Mouse (Mus musculus) ovary, adult 18-20 months (tissue): ENCODE measurements around the gene Gm20388.

Source experiments
- DNase-seq: peaks from one replicate; pipeline ENCODE4 v3.0.0; 2022; ENCODE audit warnings: low spot score, mixed read lengths

Gene Gm20388

GRCm38 (mm10) chr8:123652641-123653040 lies 3742.0 kb downstream of the Gm20388 start:
- no peak for DNase-seq

DNA sequence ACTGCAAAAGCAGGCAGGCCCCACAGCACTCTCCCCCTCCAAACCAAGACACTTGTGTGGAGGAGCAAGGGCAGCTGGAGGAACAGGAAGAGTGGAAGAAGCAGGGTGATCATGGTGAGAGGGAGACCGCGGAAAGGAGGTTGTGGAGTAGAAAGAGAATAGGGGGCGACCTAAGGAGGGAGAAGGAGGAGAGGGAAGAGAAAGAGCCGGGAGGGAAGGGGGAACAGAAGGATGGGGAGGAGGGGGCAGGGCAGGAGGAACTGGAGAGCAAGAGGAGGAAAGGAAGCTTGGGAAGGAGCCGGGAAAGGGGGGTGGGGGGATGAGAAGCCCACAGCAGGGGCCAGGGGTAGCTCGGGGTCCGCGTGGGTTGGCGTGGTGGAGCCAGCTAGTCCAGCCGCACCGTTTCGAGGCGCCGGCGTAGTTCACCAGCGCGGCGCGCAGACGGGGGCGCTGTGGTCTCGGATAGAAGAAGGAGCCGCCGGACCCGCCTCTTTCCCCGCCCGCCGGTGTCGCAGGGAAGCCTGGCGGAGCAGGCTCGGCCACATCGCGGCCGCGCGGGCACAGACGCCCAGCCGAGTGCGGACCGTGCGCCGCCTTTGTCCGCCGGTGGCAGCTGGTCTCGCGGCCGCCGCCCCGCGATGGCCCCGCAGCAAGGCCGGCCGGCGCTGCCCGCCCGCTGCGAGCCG lies 3742.8 kb downstream of the Gm20388 start, which contains the start of gene Rhou:
Rhou (plus strand) TSS at position 622 of the 686 bp plus-strand sequence.
- DNase-seq: peak; percentile 87

DNA sequence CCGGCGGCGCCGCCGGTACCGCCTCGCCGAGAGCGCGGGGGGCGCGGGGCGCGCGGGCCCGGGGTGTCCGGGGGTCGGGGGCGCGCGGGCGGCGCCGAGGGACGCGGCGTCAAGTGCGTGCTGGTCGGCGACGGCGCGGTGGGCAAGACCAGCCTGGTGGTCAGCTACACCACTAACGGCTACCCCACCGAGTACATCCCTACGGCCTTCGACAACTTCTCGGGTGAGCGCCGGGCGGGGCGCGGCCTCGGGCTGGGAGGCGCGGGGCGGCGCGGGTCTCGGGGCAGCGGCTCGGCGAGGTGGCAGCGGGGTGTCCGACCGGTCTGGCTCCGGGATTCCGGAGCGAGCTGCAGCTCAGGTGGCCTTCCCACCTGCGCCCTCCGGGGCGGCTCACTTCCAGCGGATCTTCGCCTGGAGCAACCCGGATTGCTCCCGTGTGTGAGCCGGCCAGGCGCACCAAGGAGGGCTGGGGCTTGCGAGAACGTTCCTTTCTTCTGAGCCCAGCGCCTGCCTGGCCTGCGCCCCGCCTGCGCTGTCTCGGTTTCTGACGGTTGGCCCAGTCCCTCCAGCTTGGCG lies 3743.4 kb downstream of the Gm20388 start:
- peak; percentile 39 for DNase-seq

GRCm38 (mm10) chr8:123654763-123655162 lies 3744.1 kb downstream of the Gm20388 start:
- no peak for DNase-seq

- peak; percentile 43 for DNase-seq
Observed at GRCm38 (mm10) chr8:123655351-123655779, 3744.7 kb downstream of the Gm20388 start.

DNA sequence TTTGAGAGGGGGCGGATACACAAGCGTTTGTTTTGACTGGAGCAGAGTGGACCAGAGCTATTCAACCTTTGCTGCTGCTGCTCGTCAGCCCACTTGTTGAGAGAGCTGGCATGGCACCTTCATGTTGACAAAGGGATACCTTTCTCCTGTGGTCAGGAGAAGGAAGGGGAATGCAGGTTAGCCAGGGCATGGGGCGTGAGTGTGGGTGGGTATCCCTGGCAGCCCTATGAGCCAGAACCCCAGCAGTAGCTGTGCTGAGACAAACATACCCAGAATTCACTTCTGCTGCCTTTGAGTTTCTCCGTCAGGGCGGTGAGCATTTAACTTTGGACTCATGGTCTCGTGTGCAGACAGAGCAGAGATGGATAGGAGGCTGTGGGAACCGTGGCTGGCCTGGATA lies 3747.2 kb downstream of the Gm20388 start:
- DNase-seq: no peak

DNA sequence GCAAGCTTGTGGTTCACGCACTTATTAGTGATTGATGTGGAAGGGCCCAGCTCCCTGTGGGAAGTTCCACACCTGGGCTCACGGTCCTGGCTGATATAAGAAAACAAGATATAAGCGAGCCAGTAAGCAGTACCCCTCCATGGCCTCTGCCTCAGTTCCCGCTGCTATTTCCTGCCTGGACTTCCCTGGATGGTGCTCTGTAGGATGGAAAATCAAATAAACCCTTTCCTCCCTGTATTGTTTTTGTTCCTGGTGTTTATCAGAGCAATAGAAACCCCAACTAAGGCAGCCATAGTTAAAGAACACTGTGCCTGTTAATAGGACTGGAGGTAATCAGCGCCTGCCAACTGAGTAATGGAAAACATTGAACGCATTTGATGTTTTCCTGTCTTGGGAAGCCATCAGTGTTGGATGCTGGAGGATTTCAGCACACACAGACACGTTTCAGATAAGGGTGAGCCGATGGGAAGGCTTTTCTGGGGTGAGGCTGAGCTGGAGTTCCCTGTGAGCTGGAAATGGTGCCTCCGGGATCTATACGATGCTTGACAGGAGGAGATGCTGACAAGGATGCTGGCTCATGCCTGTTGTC lies 3748.9 kb downstream of the Gm20388 start:
- DNase-seq: no peak

DNA sequence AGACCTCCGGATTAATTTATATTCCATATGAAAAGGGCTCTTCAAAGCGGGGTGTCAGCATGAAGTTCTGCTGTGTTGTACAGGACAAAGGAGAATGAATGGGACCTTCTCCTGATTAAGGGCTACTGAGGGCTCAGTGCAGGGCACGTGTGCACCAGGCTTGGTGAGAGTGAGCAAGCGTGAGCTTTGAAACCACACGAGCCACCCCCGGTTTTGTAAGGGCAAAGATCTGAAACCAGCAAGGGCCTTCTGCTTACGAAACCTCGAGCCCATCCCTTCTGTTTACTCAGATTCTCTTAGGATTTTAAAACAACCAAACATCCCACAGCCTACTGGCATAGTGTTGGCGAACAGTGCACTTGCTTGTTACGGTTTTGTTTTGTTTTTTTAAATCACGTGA lies 3750.9 kb downstream of the Gm20388 start:
- DNase-seq: no peak

- no peak for DNase-seq
Observed at GRCm38 (mm10) chr8:123665580-123665979, 3754.9 kb downstream of the Gm20388 start.

GRCm38 (mm10) chr8:123666832-123667231 lies 3756.2 kb downstream of the Gm20388 start:
- DNase-seq: no peak

GRCm38 (mm10) chr8:123668681-123669080 lies 3758.0 kb downstream of the Gm20388 start:
- no peak for DNase-seq

GRCm38 (mm10) chr8:123670766-123671165 lies 3760.1 kb downstream of the Gm20388 start:
- DNase-seq: no peak

- DNase-seq: no peak
Observed at GRCm38 (mm10) chr8:123671454-123671853, 3760.8 kb downstream of the Gm20388 start.

DNA sequence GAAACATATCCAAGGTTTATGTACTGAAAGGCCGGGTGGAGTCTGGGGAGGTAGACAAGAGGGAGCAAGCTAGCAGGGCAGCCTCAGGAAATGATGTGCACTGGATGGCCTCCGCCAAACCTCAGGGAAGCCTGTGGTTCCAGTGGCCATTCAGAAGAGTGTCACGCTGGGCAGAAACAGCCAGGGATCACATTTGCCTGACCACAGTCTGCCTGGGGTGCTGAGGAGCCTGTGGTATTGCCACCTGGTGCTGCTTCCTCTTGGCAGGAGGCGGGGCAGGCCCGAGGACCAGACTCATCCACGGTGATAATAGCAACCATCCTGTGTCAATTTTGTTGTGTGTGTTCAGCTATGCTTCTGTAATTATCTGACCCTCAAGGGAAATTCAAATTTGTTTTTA lies 3762.0 kb downstream of the Gm20388 start:
- DNase-seq: no peak

GRCm38 (mm10) chr8:123675611-123676010 lies 3765.0 kb downstream of the Gm20388 start:
- no peak for DNase-seq

- no peak for DNase-seq
Observed at GRCm38 (mm10) chr8:123678390-123678789, 3767.7 kb downstream of the Gm20388 start.

GRCm38 (mm10) chr8:123682073-123682761 lies 3771.6 kb downstream of the Gm20388 start:
- DNase-seq: peak; percentile 44

DNA sequence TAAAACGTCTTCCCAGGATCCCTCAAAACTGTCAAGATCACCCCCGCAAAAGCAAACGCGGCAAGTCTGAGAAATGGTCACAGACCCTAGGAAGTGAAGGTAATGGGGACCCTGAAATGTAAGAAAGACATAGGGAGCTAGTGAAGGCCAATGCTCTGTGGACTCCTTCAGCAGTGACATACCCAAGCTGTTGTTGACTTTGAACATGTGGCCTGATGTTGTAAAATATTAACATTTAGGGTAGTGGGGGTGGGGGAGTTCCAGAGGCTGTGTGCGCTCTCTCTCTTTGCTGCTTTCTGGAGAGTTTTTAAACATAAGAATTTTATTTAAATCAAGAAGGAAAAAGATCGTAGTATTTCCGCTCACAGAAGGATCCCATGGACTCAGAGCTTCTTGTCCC lies 3772.7 kb downstream of the Gm20388 start:
- DNase-seq: no peak

DNA sequence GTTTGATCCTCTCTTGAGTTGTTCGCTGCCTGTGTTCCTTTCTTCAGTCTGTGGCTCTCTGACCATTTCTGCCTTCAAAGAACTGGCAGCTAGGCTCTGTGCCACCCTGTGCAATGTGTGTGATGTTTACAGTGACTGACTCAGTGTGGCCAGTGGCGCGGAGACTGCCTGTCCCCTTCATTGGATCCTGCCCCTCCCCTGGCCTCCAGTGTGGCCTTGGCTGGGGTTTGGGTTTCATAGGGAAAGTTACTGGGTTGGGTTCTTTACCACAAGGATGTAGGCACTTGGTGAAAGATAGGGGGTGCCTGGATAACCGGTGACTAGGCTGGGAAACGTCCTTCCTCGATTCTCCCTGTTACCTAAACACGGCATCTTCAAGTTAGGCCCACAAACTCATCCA lies 3774.2 kb downstream of the Gm20388 start:
- peak; percentile 24 for DNase-seq

DNA sequence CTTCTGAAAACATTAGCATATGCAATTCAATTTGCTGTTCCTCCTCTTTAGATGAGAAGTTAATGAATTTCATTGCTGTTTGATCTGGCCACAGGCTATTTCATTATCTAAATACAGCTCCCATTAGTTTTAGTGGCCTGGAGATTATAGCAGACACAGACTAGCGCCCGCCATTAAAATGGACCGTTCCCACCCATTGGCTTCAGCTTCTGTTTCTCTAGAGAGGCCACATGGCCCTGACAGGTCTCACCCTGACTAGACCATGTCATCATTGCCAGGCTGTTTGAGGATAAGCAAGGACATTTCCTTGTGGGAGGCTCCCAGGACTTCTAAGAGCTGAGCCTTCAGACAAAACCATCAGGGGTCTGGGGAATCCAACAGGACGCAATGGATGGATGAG lies 3774.8 kb downstream of the Gm20388 start:
- DNase-seq: no peak

- no peak for DNase-seq
Observed at GRCm38 (mm10) chr8:123687826-123688225, 3777.2 kb downstream of the Gm20388 start.

- no peak for DNase-seq
Observed at GRCm38 (mm10) chr8:123692165-123692962, 3781.7 kb downstream of the Gm20388 start.
